In genomic region chr1:189863727-189864126, GRCm38 (mm10) we compare ENCODE assay signal across 22 mouse cellular contexts. TPM values are rescaled to one million over a fixed set of nuclear protein-coding genes. Genes with fewer than 3 reads are reported as not detected.
DNase-seq lines count a peak whose midpoint lies in the region; ATAC-seq and TF ChIP-seq lines count a peak whose summit lies in the region.
"Had no signal": no experiment of that assay in that cellular context is flagged by ENCODE, and none has a peak within 500 bp of the region (broad histone marks: within the 10 kb centered on the region; RNA-seq: fewer than 3 reads in every experiment).

No protein-coding gene starts in this region.

- H3K36me3 ChIP-seq in heart, postnatal 0 days (replicated peaks; ENCODE audit: control insufficient read depth, insufficient read depth, low read length), result peaks cover 23% of the 10 kb centered on the region; the same call in 1 of the 2 replicates
- H3K36me3 ChIP-seq in heart, embryonic 12.5 days, result peaks cover 47% of the 10 kb centered on the region
- H3K36me3 ChIP-seq in CH12.LX (replicated peaks in 1 of 2; ENCODE audit: control insufficient read depth in 1 of 2, insufficient read depth in 1 of 2, low read length in 1 of 2) (no peaks in the 10 kb centered on the region), MEL (ENCODE audit: control insufficient read depth in 1 of 2, insufficient read depth in 2 of 2, low read length in 2 of 2) (peaks cover 0 to 8% of the 10 kb centered on the region in 2 experiments; a peak in 2 of 4 replicates)
- H3K36me3 ChIP-seq: G1E had no signal

- 95% methylated on average over 3 of the region's 3 CpGs for WGBS in heart, postnatal 0 days
- WGBS in heart, embryonic 12.5 days, result 91% methylated on average over 3 of the region's 3 CpGs

- TF ChIP-seq EP300 in heart, postnatal 0 days (IDR thresholded peaks at IDR 0.05; ENCODE audit: low read depth), result no peak
- TF ChIP-seq EP300 in CH12.LX (IDR thresholded peaks at IDR 0.05; ENCODE audit: low read length), result no peak
- no peak for TF ChIP-seq EP300 in MEL (IDR thresholded peaks at IDR 0.05; ENCODE audit: low read depth in 1 of 2, low read length in 2 of 2)

- no peaks in the 10 kb centered on the region for H3K79me2 ChIP-seq in CH12.LX (replicated peaks; ENCODE audit: control insufficient read depth, extremely low read depth, insufficient read depth, poor library complexity, severe bottlenecking)
- no peaks in the 10 kb centered on the region for H3K79me2 ChIP-seq in MEL (ENCODE audit: control insufficient read depth, insufficient read depth, low read length, poor library complexity)

- no peaks in the 10 kb centered on the region for H3K9me3 ChIP-seq in heart, postnatal 0 days (replicated peaks; ENCODE audit: control insufficient read depth, low read length)
- no peaks in the 10 kb centered on the region for H3K9me3 ChIP-seq in heart, embryonic 12.5 days (replicated peaks)
- H3K9me3 ChIP-seq in CH12.LX (replicated peaks; ENCODE audit: low read length) (no peaks in the 10 kb centered on the region), MEL (replicated peaks; ENCODE audit: insufficient read depth, low read length) (no peaks in the 10 kb centered on the region)

- no peak for TF ChIP-seq CTCF in heart, postnatal 0 days (IDR thresholded peaks at IDR 0.05; ENCODE audit: low read depth)
- TF ChIP-seq CTCF in CH12.LX (conservative IDR thresholded peaks at IDR 0.05 in 1 of 2, IDR thresholded peaks at IDR 0.05 in 1 of 2; ENCODE audit: low read depth in 2 of 2, low read length in 2 of 2), result no peak
- TF ChIP-seq CTCF in MEL (IDR thresholded peaks at IDR 0.05 in 2 of 3, conservative IDR thresholded peaks at IDR 0.05 in 1 of 3; ENCODE audit: control insufficient read depth in 1 of 3, insufficient read depth in 1 of 3, low read depth in 2 of 3, low read length in 3 of 3, poor library complexity in 1 of 3, severe bottlenecking in 1 of 3), result no peak

- peaks cover 21% of the 10 kb centered on the region for H3K4me1 ChIP-seq in heart, postnatal 0 days (ENCODE audit: control insufficient read depth, insufficient read depth)
- peaks cover 64% of the 10 kb centered on the region for H3K4me1 ChIP-seq in heart, embryonic 12.5 days (replicated peaks)
- H3K4me1 ChIP-seq in CH12.LX (ENCODE audit: control insufficient read depth in 1 of 2, insufficient read depth in 2 of 2) (peaks cover 12 to 26% of the 10 kb centered on the region in 2 experiments), MEL (ENCODE audit: control insufficient read depth in 1 of 2, insufficient read depth in 2 of 2, low read length in 2 of 2) (peaks cover 5 to 13% of the 10 kb centered on the region in 2 experiments)

- H3K27ac ChIP-seq in heart, postnatal 0 days (ENCODE audit: low read depth), result 0 out of 2 replicates have a peak overlapping the region, but pooled peaks have one; percentile 32
- H3K27ac ChIP-seq in heart, embryonic 12.5 days (ENCODE audit: poor library complexity, severe bottlenecking), result no peak overlapping the region
- no peak overlapping the region for H3K27ac ChIP-seq in CH12.LX (ENCODE audit: insufficient read depth, low read depth)
- H3K27ac ChIP-seq in MEL (ENCODE audit: control insufficient read depth, low read depth, low read length), result no peak overlapping the region

- no peak overlapping the region for H3K4me2 ChIP-seq in heart, postnatal 0 days (ENCODE audit: low read depth, low read length)
- H3K4me2 ChIP-seq in heart, embryonic 12.5 days, result no peak overlapping the region
- no peak overlapping the region for H3K4me2 ChIP-seq in CH12.LX (ENCODE audit: insufficient read depth, low read depth, poor library complexity, severe bottlenecking)

- DNase-seq in heart, postnatal 0 days (ENCODE audit: low spot score), result no peak
- DNase-seq in CH12.LX (ENCODE audit: extremely low read depth) (no peak), MEL (ENCODE audit: low read depth, low spot score) (no peak)
- no peak for DNase-seq in left cerebral cortex, adult 11 months (ENCODE audit: low spot score)
- DNase-seq in spleen, adult 18-20 months, result no peak
- DNase-seq: adrenal gland, adult 2 months; adrenal gland, adult 8-10 months; adrenal gland, postnatal 10 days; adrenal gland, postnatal 14 days; adrenal gland, postnatal 25 days; adrenal gland, postnatal 36 days; B cell, adult 2 months; cerebellum, adult 11 months; cerebellum, adult 11-12 months; cerebellum, adult 18-20 months; cerebellum, adult 2 months; cerebellum, adult 8-10 months had no signal

- TF ChIP-seq POLR2A in CH12.LX (IDR thresholded peaks at IDR 0.05; ENCODE audit: low read depth, low read length) (no peak), MEL (IDR thresholded peaks at IDR 0.05; ENCODE audit: control insufficient read depth in 1 of 2, insufficient read depth in 1 of 2, low read depth in 1 of 2, low read length in 2 of 2, poor library complexity in 1 of 2) (no peak)

- ATAC-seq in heart, postnatal 0 days (ENCODE audit: insufficient read depth, low read depth), result no peak
- ATAC-seq in heart, embryonic 12.5 days (ENCODE audit: insufficient number of reproducible peaks, low FRiP score), result no peak
- ATAC-seq: activated CD4-positive, CD25-positive, alpha-beta regulatory T cell, adult 4 months; CD4-positive, CD25-positive, alpha-beta regulatory T cell, adult 4 months; Patski had no signal

- no peaks in the 10 kb centered on the region for H3K27me3 ChIP-seq in heart, postnatal 0 days (ENCODE audit: control insufficient read depth, insufficient read depth, low read length)
- H3K27me3 ChIP-seq in heart, embryonic 12.5 days (replicated peaks), result no peaks in the 10 kb centered on the region
- H3K27me3 ChIP-seq in CH12.LX (replicated peaks) (no peaks in the 10 kb centered on the region), MEL (ENCODE audit: control insufficient read depth in 1 of 2, insufficient read depth in 2 of 2, low read length in 2 of 2) (no peaks in the 10 kb centered on the region)
- H3K27me3 ChIP-seq: Patski had no signal

- no peak overlapping the region for H3K9ac ChIP-seq in heart, postnatal 0 days (replicated peaks; ENCODE audit: low read depth, low read length)
- H3K9ac ChIP-seq in heart, embryonic 12.5 days, result no peak overlapping the region
- H3K9ac ChIP-seq in CH12.LX (ENCODE audit: insufficient read depth, low read depth) (no peak overlapping the region), MEL (ENCODE audit: control insufficient read depth, low read depth, low read length, poor library complexity, severe bottlenecking) (no peak overlapping the region)

- dilution Hi-C loops in CH12.LX (cut with MboI; ENCODE audit: extremely low pct_ligation_motif_present, extremely low pct_unique_long_range_greater_than_20kb, low sequenced_read_pairs), result no loop called here

- TF ChIP-seq RAD21 in CH12.LX (IDR thresholded peaks at IDR 0.05; ENCODE audit: low read depth, low read length), result no peak
- TF ChIP-seq RAD21 in MEL (IDR thresholded peaks at IDR 0.05; ENCODE audit: low read depth, low read length), result no peak

- H3K4me3 ChIP-seq in heart, postnatal 0 days (ENCODE audit: low read depth, low read length), result no peak overlapping the region
- no peak overlapping the region for H3K4me3 ChIP-seq in heart, embryonic 12.5 days
- H3K4me3 ChIP-seq in CH12.LX (replicated peaks in 1 of 3; ENCODE audit: low read depth in 2 of 3, low read length in 2 of 3, poor library complexity in 1 of 3), result no peak overlapping the region
- H3K4me3 ChIP-seq in MEL (ENCODE audit: control insufficient read depth in 1 of 2, insufficient read depth in 1 of 2, low read depth in 2 of 2, low read length in 2 of 2), result no peak overlapping the region

- in situ Hi-C loops in CH12.LX (cut with MboI; ENCODE audit: low pct_ligation_motif_present, low pct_unique_long_range_greater_than_20kb, low sequenced_read_pairs), result no loop called here

TF ChIP-seq in CH12.LX, 34 proteins besides CTCF, POLR2A, EP300 and RAD21:
- TF ChIP-seq MAFK (IDR thresholded peaks at IDR 0.05; ENCODE audit: insufficient replicate concordance, low read length) (no peak), ZKSCAN1 (IDR thresholded peaks at IDR 0.05; ENCODE audit: borderline replicate concordance, low read depth, low read length) (peak; percentile 96)

TF ChIP-seq in MEL, 35 proteins besides CTCF, POLR2A, EP300 and RAD21:
- TF ChIP-seq ELF1 (IDR thresholded peaks at IDR 0.05; ENCODE audit: low read depth, low read length) (no peak), MAX (IDR thresholded peaks at IDR 0.05; ENCODE audit: low read length) (no peak), ZKSCAN1 (IDR thresholded peaks at IDR 0.05; ENCODE audit: low read depth, low read length) (peak; percentile 99)

RNA-seq across cellular contexts. Expression of gene Smyd2, which starts 58.4 kb away (rescaled TPM):
- total RNA-seq in heart, postnatal 0 days (2014; rRNA removed; ENCODE audit: low replicate concordance), result 218 and 234 TPM in 2 replicates
- polyA plus RNA-seq in heart, postnatal 0 days (2015; fragmentation: Nextera tagmentation; extraction: Ambion mirVana), result 219 and 239 TPM in 2 replicates
- polyA plus RNA-seq in heart, embryonic 12.5 days (2016; fragmentation: Nextera tagmentation; extraction: Ambion mirVana), result 172 and 177 TPM in 2 replicates
- total RNA-seq in CH12.LX (2012; rRNA removed) (79.9 and 92.7 TPM in 2 replicates), CH12.LX (2014; rRNA removed) (84.7 and 85.8 TPM in 2 replicates), MEL (2012; rRNA removed) (117 and 146 TPM in 2 replicates)
- polyA plus RNA-seq in CH12.LX (2012; ENCODE audit: insufficient read length, low read depth) (103 and 119 TPM in 2 replicates), MEL (2012; ENCODE audit: insufficient read depth in 1 of 2, insufficient read length in 2 of 2, low read depth in 1 of 2, low replicate concordance in 2 of 2, missing spikeins in 1 of 2) (100 to 1,000 TPM in 1 of 2 experiments, not detected in 1; 140 TPM)
- total RNA-seq: G1E had no signal
- polyA plus RNA-seq: G1E had no signal
